Mouse (Mus musculus) intestine, postnatal 0 days (tissue): ENCODE measurements at regions not wholly inside any gene's neighbourhood (a gene's known extent, or its start where the extent isn't known, plus 50 kb on each side); places are given as distances from the start of the nearest gene placed in this dataset.
A peak's percentile ranks its signal among the peaks of the same experiment; 100 is the strongest.
"Not testable (repeated sequence)": the region's sequence is repeated elsewhere in the genome, so short reads cannot be mapped to it uniquely, and the experiment has no call there.

Experiments used
- ATAC-seq: fragments of 200-750 bp; cut with Nextera tagmentation; 2 replicates; pipeline ENCODE4 v1.8.0; 2017; ENCODE audit warnings: mild to moderate bottlenecking, moderate TSS enrichment, moderate library complexity
- H3K27ac ChIP-seq: fragments of 300-500 bp; sonication (generic); 2 replicates; pipeline ENCODE4 v1.5.1; 2014; ENCODE audit warnings: mild to moderate bottlenecking, low read depth, low read length, moderate library complexity
- H3K27me3 ChIP-seq: fragments of 300-500 bp; sonication (generic); replicated peaks from 2 replicates; pipeline ENCODE4 v1.6.1; 2014; ENCODE audit warnings: low read length, mixed read lengths; ENCODE audit not compliant: control insufficient read depth, insufficient read depth
- H3K36me3 ChIP-seq: fragments of 300-500 bp; sonication (generic); 2 replicates; pipeline ENCODE4 v1.6.1; 2014; ENCODE audit warnings: mild to moderate bottlenecking, moderate library complexity; ENCODE audit not compliant: control insufficient read depth, insufficient read depth
- H3K4me1 ChIP-seq: fragments of 300-500 bp; sonication (generic); replicated peaks from 2 replicates; pipeline ENCODE4 v1.6.1; 2014; ENCODE audit warnings: antibody characterized with exemption, low read length, mixed read lengths; ENCODE audit not compliant: control insufficient read depth, insufficient read depth
- H3K4me2 ChIP-seq: fragments of 300-500 bp; sonication (generic); replicated peaks from 2 replicates; pipeline ENCODE4 v1.6.1; 2014; ENCODE audit warnings: low read depth, mild to moderate bottlenecking, moderate library complexity
- H3K4me3 ChIP-seq: fragments of 300-500 bp; sonication (generic); 2 replicates; pipeline ENCODE4 v1.5.1; 2014; ENCODE audit warnings: low read depth, low read length
- H3K9ac ChIP-seq: fragments of 300-500 bp; sonication (generic); 2 replicates; pipeline ENCODE4 v1.6.1; 2014; ENCODE audit warnings: mild to moderate bottlenecking, low read depth, low read length
- H3K9me3 ChIP-seq: fragments of 300-500 bp; sonication (generic); 2 replicates; pipeline ENCODE4 v1.6.1; 2016; ENCODE audit warnings: mixed run types; ENCODE audit not compliant: control insufficient read depth
- CTCF ChIP-seq: sonication (generic); IDR thresholded peaks from 2 replicates; pipeline ENCODE4 v1.5.1; 2016; ENCODE audit warnings: low read depth, mild to moderate bottlenecking, control low read depth, antibody characterized with exemption, moderate library complexity
- WGBS: fragments of 180-500 bp; shearing (Covaris S2); extraction: QIAGEN DNeasy Blood & Tissue Kit; methylation state at CpG from one replicate; pipeline ENCODE4 v1.1.7; 2014; 5-methylcytosine and 5-hydroxymethylcytosine counted together

- no peak overlapping the region for H3K9ac ChIP-seq
- 83% methylated on average over 4 of the region's 4 CpGs for WGBS
- H3K4me2 ChIP-seq = no peak overlapping the region
- H3K4me3 ChIP-seq = no peak overlapping the region
- no peaks in the 10 kb centered on the region for H3K4me1 ChIP-seq
- no peaks in the 10 kb centered on the region for H3K36me3 ChIP-seq
- no peak for TF ChIP-seq CTCF
- no peaks in the 10 kb centered on the region for H3K27me3 ChIP-seq
- ATAC-seq = no peak
- H3K27ac ChIP-seq = no peak overlapping the region
- no peaks in the 10 kb centered on the region for H3K9me3 ChIP-seq
Measured at GRCm38 (mm10) chr4:16944901-16945300, 2660.3 kb upstream of the Gm12353 start.

- H3K4me3 ChIP-seq, H3K9ac ChIP-seq, H3K9me3 ChIP-seq, H3K27ac ChIP-seq, H3K27me3 ChIP-seq, H3K4me2 ChIP-seq, H3K4me1 ChIP-seq, H3K36me3 ChIP-seq, ATAC-seq: not testable (repeated sequence)
- WGBS = 57% methylated on average over 1 of the region's 1 CpGs
Measured at GRCm38 (mm10) chr4:16954591-16954990, 2650.7 kb upstream of the Gm12353 start.

- H3K9me3 ChIP-seq, H3K4me2 ChIP-seq, H3K36me3 ChIP-seq, H3K4me3 ChIP-seq, ATAC-seq, H3K27me3 ChIP-seq, H3K4me1 ChIP-seq, H3K9ac ChIP-seq, H3K27ac ChIP-seq: not testable (repeated sequence)
- 78% methylated on average over 5 of the region's 5 CpGs for WGBS
Measured at GRCm38 (mm10) chr4:16954991-16955390, 2650.3 kb upstream of the Gm12353 start.

- no peaks in the 10 kb centered on the region for H3K27me3 ChIP-seq
- H3K9me3 ChIP-seq = no peaks in the 10 kb centered on the region
- no peak for TF ChIP-seq CTCF
- no peak overlapping the region for H3K4me2 ChIP-seq
- ATAC-seq = no peak
- H3K4me1 ChIP-seq = no peaks in the 10 kb centered on the region
- H3K27ac ChIP-seq = no peak overlapping the region
- H3K4me3 ChIP-seq = no peak overlapping the region
- H3K9ac ChIP-seq = no peak overlapping the region
- WGBS = 74% methylated on average over 1 of the region's 1 CpGs
- H3K36me3 ChIP-seq = no peaks in the 10 kb centered on the region
Measured at GRCm38 (mm10) chr4:16981733-16982230, 2623.5 kb upstream of the Gm12353 start.

GRCm38 (mm10) chr4:17026685-17027084, 2578.6 kb upstream of the Gm12353 start:
- H3K27me3 ChIP-seq = no peaks in the 10 kb centered on the region
- TF ChIP-seq CTCF = peak; percentile 26
- no peak overlapping the region for H3K27ac ChIP-seq
- no peak for ATAC-seq
- no peaks in the 10 kb centered on the region for H3K4me1 ChIP-seq
- no peak overlapping the region for H3K4me2 ChIP-seq
- no peak overlapping the region for H3K9ac ChIP-seq
- no peak overlapping the region for H3K4me3 ChIP-seq
- H3K9me3 ChIP-seq = no peaks in the 10 kb centered on the region
- no peaks in the 10 kb centered on the region for H3K36me3 ChIP-seq
- WGBS = 23% methylated on average over 2 of the region's 2 CpGs
